Mouse (Mus musculus) ES-Bruce4 (cell line): Measurements from ENCODE around the gene Slc11a2. TPM values are rescaled to one million over a fixed set of nuclear protein-coding genes. Genes with fewer than 3 reads are reported as not detected.

Experiments used
- H3K27ac ChIP-seq: 2 replicates; pipeline ENCODE4 v1.5.1; 2012; ENCODE audit warnings: low read length, inconsistent platforms; ENCODE audit not compliant: insufficient read depth
- H3K27me3 ChIP-seq: 2 replicates; pipeline ENCODE4 v1.6.1; 2012; ENCODE audit warnings: mild to moderate bottlenecking, low read length, inconsistent platforms; ENCODE audit not compliant: control insufficient read depth, poor library complexity, insufficient read depth, severe bottlenecking
- H3K36me3 ChIP-seq: 2 replicates; pipeline ENCODE4 v1.6.1; 2012; ENCODE audit warnings: inconsistent platforms, mild to moderate bottlenecking, low read length, moderate library complexity; ENCODE audit not compliant: control insufficient read depth, poor library complexity, insufficient read depth, severe bottlenecking
- H3K4me1 ChIP-seq: one replicate; pipeline ENCODE4 v1.8.1; 2011; ENCODE audit warnings: low read length; ENCODE audit not compliant: control insufficient read depth, insufficient read depth
- H3K4me3 ChIP-seq: 2 replicates; pipeline ENCODE4 v1.5.1; 2011; ENCODE audit warnings: low read depth, mild to moderate bottlenecking, low read length
- H3K9ac ChIP-seq: 2 replicates; pipeline ENCODE4 v1.6.1; 2012; ENCODE audit warnings: low read depth, mild to moderate bottlenecking, inconsistent platforms; ENCODE audit not compliant: poor library complexity, severe bottlenecking
- H3K9me3 ChIP-seq: replicated peaks from 2 replicates; pipeline ENCODE4 v1.6.1; 2012; ENCODE audit warnings: mild to moderate bottlenecking, low read length, inconsistent platforms; ENCODE audit not compliant: control insufficient read depth, poor library complexity, insufficient read depth, severe bottlenecking
- CTCF ChIP-seq: IDR thresholded peaks from one replicate; pipeline ENCODE4 v1.8.1; 2011; ENCODE audit warnings: low read depth, low read length
- EP300 ChIP-seq: IDR thresholded peaks from 2 replicates; pipeline ENCODE4 v1.6.1; 2011; ENCODE audit warnings: low read depth, low read length; ENCODE audit not compliant: insufficient read depth
- POLR2A ChIP-seq: IDR thresholded peaks from one replicate; pipeline ENCODE4 v1.8.1; 2011; ENCODE audit warnings: low read length; ENCODE audit not compliant: insufficient read depth
- polyA plus RNA-seq: library from polyadenylated mRNA; stranded (reverse); fragments of >200 nt; gene quantifications from 2 replicates; pipeline ENCODE4 v1.2.4, GENCODE M21; 2011; ENCODE audit warnings: low read depth; ENCODE audit not compliant: missing spikeins, insufficient read depth, insufficient read length

The Slc11a2 gene
- polyA plus RNA-seq, 1 experiment, result 29.9 TPM

GRCm38 (mm10) chr15:100467738-100468137 is 42.9 kb upstream of the Slc11a2 start:
- Histone ChIP-seq H3K27me3 (no peaks in the 10 kb centered on the region), H3K9me3 (no peaks in the 10 kb centered on the region), H3K4me1 (no peaks in the 10 kb centered on the region), H3K27ac (no peak overlapping the region), H3K36me3 (no peaks in the 10 kb centered on the region), H3K9ac (no peak overlapping the region), H3K4me3 (peak overlapping the region; percentile 72; the same call in 1 of the 2 replicates)
- TF ChIP-seq POLR2A (no peak), EP300 (no peak), CTCF (no peak)

- no peak overlapping the region for H3K27ac ChIP-seq
- H3K27me3 ChIP-seq, result no peaks in the 10 kb centered on the region
- H3K36me3 ChIP-seq, result no peaks in the 10 kb centered on the region
- no peak overlapping the region for H3K9ac ChIP-seq
- TF ChIP-seq POLR2A (no peak), EP300 (no peak), CTCF (no peak)
- H3K9me3 ChIP-seq, result no peaks in the 10 kb centered on the region
- peaks cover 1% of the 10 kb centered on the region for H3K4me1 ChIP-seq
- no peak overlapping the region for H3K4me3 ChIP-seq
These were observed 40.6 kb upstream of the Slc11a2 start for GRCm38 (mm10) chr15:100465432-100465831.

- no peaks in the 10 kb centered on the region for H3K9me3 ChIP-seq
- H3K27me3 ChIP-seq, result no peaks in the 10 kb centered on the region
- no peak overlapping the region for H3K4me3 ChIP-seq
- no peak overlapping the region for H3K9ac ChIP-seq
- peak; percentile 67 for TF ChIP-seq CTCF
- TF ChIP-seq EP300, result no peak
- no peak for TF ChIP-seq POLR2A
- peaks cover 1% of the 10 kb centered on the region for H3K4me1 ChIP-seq
- no peaks in the 10 kb centered on the region for H3K36me3 ChIP-seq
- no peak overlapping the region for H3K27ac ChIP-seq
These were observed 38.8 kb upstream of the Slc11a2 start for GRCm38 (mm10) chr15:100463712-100464111.

GRCm38 (mm10) chr15:100462086-100462485 is 37.2 kb upstream of the Slc11a2 start:
- Histone ChIP-seq H3K36me3 (no peaks in the 10 kb centered on the region), H3K4me1 (peaks cover 1% of the 10 kb centered on the region), H3K27me3 (no peaks in the 10 kb centered on the region), H3K9ac (no peak overlapping the region), H3K9me3 (no peaks in the 10 kb centered on the region), H3K4me3 (no peak overlapping the region), H3K27ac (no peak overlapping the region)
- no peak for TF ChIP-seq EP300
- no peak for TF ChIP-seq CTCF
- no peak for TF ChIP-seq POLR2A

GRCm38 (mm10) chr15:100461646-100462045 is 36.8 kb upstream of the Slc11a2 start:
- no peaks in the 10 kb centered on the region for H3K36me3 ChIP-seq
- no peak for TF ChIP-seq EP300
- TF ChIP-seq CTCF, result no peak
- no peak for TF ChIP-seq POLR2A
- H3K9me3 ChIP-seq, result no peaks in the 10 kb centered on the region
- no peak overlapping the region for H3K4me3 ChIP-seq
- H3K4me1 ChIP-seq, result peaks cover 1% of the 10 kb centered on the region
- no peaks in the 10 kb centered on the region for H3K27me3 ChIP-seq
- H3K27ac ChIP-seq, result no peak overlapping the region
- H3K9ac ChIP-seq, result no peak overlapping the region

- Histone ChIP-seq H3K9me3 (no peaks in the 10 kb centered on the region), H3K27me3 (no peaks in the 10 kb centered on the region), H3K4me1 (peaks cover 1% of the 10 kb centered on the region), H3K27ac (no peak overlapping the region), H3K36me3 (no peaks in the 10 kb centered on the region), H3K9ac (no peak overlapping the region), H3K4me3 (no peak overlapping the region)
- TF ChIP-seq CTCF, result no peak
- no peak for TF ChIP-seq EP300
- TF ChIP-seq POLR2A, result no peak
These were observed 36.1 kb upstream of the Slc11a2 start for GRCm38 (mm10) chr15:100460942-100461341.
